Mouse (Mus musculus): ENCODE data around the gene Triml1.

DNA sequence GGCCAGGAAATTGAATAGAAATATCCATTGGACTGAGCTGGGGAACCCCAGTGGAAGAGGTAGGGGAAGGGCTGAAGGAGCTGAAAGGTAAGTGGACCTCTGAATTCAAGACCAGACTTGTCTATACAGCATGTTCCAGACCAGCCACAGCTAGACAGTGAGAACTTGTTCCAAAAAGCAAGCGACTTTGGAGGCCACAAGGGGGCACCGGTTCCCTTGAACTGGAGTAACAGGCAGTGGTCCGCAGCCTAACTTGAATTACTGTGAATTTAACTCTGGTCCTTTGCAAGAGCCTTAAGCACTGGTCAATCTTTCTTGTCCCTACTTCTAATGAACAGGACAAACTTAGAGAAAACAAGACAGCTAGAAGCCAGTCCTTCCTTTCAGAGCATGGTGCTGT lies 37.0 kb upstream of the Triml1 start:
- TF ChIP-seq CTCF (IDR thresholded peaks at IDR 0.05; ENCODE audit: low read depth, low read length) = no peak
- no peak for TF ChIP-seq GATA2 (IDR thresholded peaks at IDR 0.05; ENCODE audit: borderline replicate concordance, low read depth, low read length)
- no peak for TF ChIP-seq TAL1 (conservative IDR thresholded peaks at IDR 0.05; ENCODE audit: low read depth, low read length)
- no peak for TF ChIP-seq GATA1 (IDR thresholded peaks at IDR 0.05; ENCODE audit: borderline replicate concordance, low read length)
- TF ChIP-seq POLR2AphosphoS5 (IDR thresholded peaks at IDR 0.05; ENCODE audit: insufficient replicate concordance, low read depth, low read length) = no peak

Data from G1E (cell line).